Mouse (Mus musculus): ENCODE results near the gene Pabpc6.

GRCm38 (mm10) chr17:9643657-9644180, 25.8 kb downstream of the Pabpc6 start:
- TF ChIP-seq CTCF (IDR thresholded peaks at IDR 0.05; ENCODE audit: low read depth, low read length) (no peak), GATA2 (IDR thresholded peaks at IDR 0.05; ENCODE audit: borderline replicate concordance, low read depth, low read length) (no peak)
